Mouse (Mus musculus): ENCODE measurements around the gene Stard3nl. TPM values are rescaled to one million over a fixed set of nuclear protein-coding genes. Genes with fewer than 3 reads are reported as not detected.
"Not testable (repeated sequence)": the region's sequence is repeated elsewhere in the genome, so short reads cannot be mapped to it uniquely, and the experiment has no call there.

Stard3nl gene
- polyA plus RNA-seq, 1 experiment from 2014 or later: 30.7 TPM

DNA sequence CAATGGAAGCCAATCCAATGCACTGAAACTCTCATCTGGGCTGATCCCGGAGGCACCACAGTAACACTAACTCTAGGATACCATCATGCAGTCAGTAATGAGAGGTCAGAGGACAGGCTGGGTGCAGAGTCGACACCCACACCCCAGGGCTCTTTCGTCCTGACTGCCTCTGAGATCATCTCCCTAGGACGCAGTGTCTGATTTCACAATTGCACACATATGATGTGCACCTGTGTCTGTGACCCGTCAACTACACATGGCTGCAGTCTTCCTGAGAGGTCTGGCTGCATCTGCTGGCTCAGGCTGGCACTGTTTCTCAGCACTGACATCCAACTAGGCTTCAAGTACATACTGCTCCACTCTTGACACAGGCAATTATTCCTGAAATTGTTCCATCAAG, 38.9 kb downstream of the Stard3nl start:
- Histone ChIP-seq H3K9ac (no peak overlapping the region), H3K27ac (no peak overlapping the region), H3K4me3 (replicated peaks) (no peak overlapping the region), H3K9me3 (replicated peaks) (no peaks in the 10 kb centered on the region), H3K4me1 (replicated peaks) (no peaks in the 10 kb centered on the region), H3K36me3 (peaks cover 12% of the 10 kb centered on the region; the same call in 1 of the 2 replicates), H3K27me3 (no peaks in the 10 kb centered on the region), H3K4me2 (no peak overlapping the region)
- no peak for ATAC-seq (ENCODE audit: low read depth)
- WGBS (ENCODE audit: insufficient replicate concordance): 74% methylated on average over 5 of the region's 5 CpGs
- DNase-seq: no peak

GRCm38 (mm10) chr13:19356120-19356519, 39.5 kb downstream of the Stard3nl start:
- Histone ChIP-seq H3K4me2 (no peak overlapping the region), H3K9ac (no peak overlapping the region), H3K4me1 (replicated peaks) (no peaks in the 10 kb centered on the region), H3K36me3 (peaks cover 12% of the 10 kb centered on the region; the same call in 1 of the 2 replicates), H3K4me3 (replicated peaks) (no peak overlapping the region), H3K27me3 (no peaks in the 10 kb centered on the region), H3K27ac (no peak overlapping the region), H3K9me3 (replicated peaks) (no peaks in the 10 kb centered on the region)
- no peak for ATAC-seq (ENCODE audit: low read depth)
- no peak for DNase-seq
- 51% methylated on average over 7 of the region's 7 CpGs for WGBS (ENCODE audit: insufficient replicate concordance)

GRCm38 (mm10) chr13:19352795-19353194, 42.8 kb downstream of the Stard3nl start:
- no peaks in the 10 kb centered on the region for H3K9me3 ChIP-seq (replicated peaks)
- H3K4me3 ChIP-seq (replicated peaks): no peak overlapping the region
- 0 out of 2 replicates have a peak, but pooled peaks cover under 1% of the 10 kb centered on the region for H3K36me3 ChIP-seq
- no peak overlapping the region for H3K9ac ChIP-seq
- ATAC-seq (ENCODE audit: low read depth) (no peak), DNase-seq (no peak)
- no peaks in the 10 kb centered on the region for H3K4me1 ChIP-seq (replicated peaks)
- H3K27me3 ChIP-seq: no peaks in the 10 kb centered on the region
- H3K27ac ChIP-seq: no peak overlapping the region
- H3K4me2 ChIP-seq: no peak overlapping the region
- 70% methylated on average over 3 of the region's 3 CpGs for WGBS (ENCODE audit: insufficient replicate concordance)

GRCm38 (mm10) chr13:19340356-19340755, 55.2 kb downstream of the Stard3nl start:
- not testable (repeated sequence) for H3K9me3 ChIP-seq (replicated peaks); H3K4me3 ChIP-seq (replicated peaks); ATAC-seq (ENCODE audit: low read depth); H3K36me3 ChIP-seq; H3K4me1 ChIP-seq (replicated peaks); H3K27ac ChIP-seq; H3K4me2 ChIP-seq; DNase-seq; H3K27me3 ChIP-seq; H3K9ac ChIP-seq
- WGBS (ENCODE audit: insufficient replicate concordance): 55% methylated on average over 1 of the region's 1 CpGs

DNA sequence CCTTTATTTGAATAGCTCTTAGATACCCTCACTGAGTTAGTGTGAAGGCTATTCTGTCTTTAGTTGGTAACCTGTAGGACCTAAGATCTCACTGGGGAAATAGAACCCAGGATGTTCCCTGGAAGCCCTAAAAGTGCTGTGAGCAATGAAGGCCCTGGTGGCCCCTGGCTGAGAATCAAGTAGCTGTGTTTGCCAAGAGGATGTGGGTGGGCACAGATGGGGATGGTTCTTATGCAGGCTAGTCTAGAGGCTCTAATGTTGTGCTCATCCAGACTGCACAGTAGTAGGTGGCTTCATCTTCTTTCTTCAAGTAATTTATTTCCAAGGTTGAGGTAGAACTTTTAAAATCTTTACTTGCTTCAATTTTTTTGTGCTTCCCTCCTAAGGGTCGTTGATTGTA, 59.3 kb downstream of the Stard3nl start:
- WGBS (ENCODE audit: insufficient replicate concordance): 53% methylated on average over 1 of the region's 1 CpGs
- not testable (repeated sequence) for ATAC-seq (ENCODE audit: low read depth); H3K9ac ChIP-seq; H3K4me3 ChIP-seq (replicated peaks); H3K27me3 ChIP-seq; H3K4me1 ChIP-seq (replicated peaks); DNase-seq; H3K9me3 ChIP-seq (replicated peaks); H3K4me2 ChIP-seq; H3K36me3 ChIP-seq; H3K27ac ChIP-seq

Other genes with a start within 250 kb of the Stard3nl start
- gene Epdr1, start 224.1 kb upstream of the Stard3nl start, polyA plus RNA-seq (2015; fragmentation: Nextera tagmentation; extraction: Ambion mirVana): 21.5 and 24.8 TPM in 2 replicates
- 0.59 and 0.81 TPM in 2 replicates for gene Sfrp4, start 227.3 kb upstream of the Stard3nl start, polyA plus RNA-seq (2015; fragmentation: Nextera tagmentation; extraction: Ambion mirVana)